Mouse (Mus musculus) forebrain, embryonic 10.5 days (tissue): ENCODE results near the gene Capn9. TPM values are rescaled to one million over a fixed set of nuclear protein-coding genes. Genes with fewer than 3 reads are reported as not detected.

Source experiments
- DNase-seq: peaks from one replicate; pipeline ENCODE4 v3.0.0-alpha.2; 2017; ENCODE audit warnings: low spot score; ENCODE audit errors: extremely low spot score
- H3K27ac ChIP-seq: fragments of 300-500 bp; sonication (generic); 2 replicates; pipeline ENCODE4 v1.5.1; 2016; ENCODE audit warnings: mild to moderate bottlenecking
- H3K27me3 ChIP-seq: fragments of 300-500 bp; sonication (generic); 2 replicates; pipeline ENCODE4 v1.6.1; 2016; ENCODE audit warnings: mild to moderate bottlenecking; ENCODE audit not compliant: poor library complexity, severe bottlenecking
- H3K36me3 ChIP-seq: fragments of 300-500 bp; sonication (generic); replicated peaks from 2 replicates; pipeline ENCODE4 v1.6.1; 2016; ENCODE audit warnings: mild to moderate bottlenecking, moderate library complexity
- H3K4me1 ChIP-seq: fragments of 300-500 bp; sonication (generic); 2 replicates; pipeline ENCODE4 v1.6.1; 2016
- H3K4me3 ChIP-seq: fragments of 300-500 bp; sonication (generic); 2 replicates; pipeline ENCODE4 v1.5.1; 2016; ENCODE audit warnings: mild to moderate bottlenecking, moderate library complexity
- H3K9me3 ChIP-seq: fragments of 300-500 bp; sonication (generic); 2 replicates; pipeline ENCODE4 v1.6.1; 2016; ENCODE audit warnings: mild to moderate bottlenecking, moderate library complexity
- WGBS: fragments of 180-500 bp; shearing (Covaris S2); methylation state at CpG from one replicate; pipeline ENCODE4 v1.1.7; 2016; 5-methylcytosine and 5-hydroxymethylcytosine counted together
- polyA plus RNA-seq: library from polyadenylated mRNA; unstranded; fragments of >200 nt; fragmentation: Nextera tagmentation; extraction: Ambion mirVana; gene quantifications from 2 replicates; pipeline ENCODE4 v1.2.1, GENCODE M21; 2016

The Capn9 gene
- polyA plus RNA-seq, 1 experiment from 2014 or later = not detected

- no peak for DNase-seq
- no peaks in the 10 kb centered on the region for H3K27me3 ChIP-seq
- H3K9me3 ChIP-seq = no peaks in the 10 kb centered on the region
- H3K27ac ChIP-seq = no peak overlapping the region
- peaks cover 68% of the 10 kb centered on the region for H3K36me3 ChIP-seq
- 94% methylated on average over 15 of the region's 15 CpGs for WGBS
- H3K4me3 ChIP-seq = no peak overlapping the region
- H3K4me1 ChIP-seq = peaks cover 5% of the 10 kb centered on the region
Measured at GRCm38 (mm10) chr8:124551011-124551661, 24.8 kb upstream of the Capn9 start.

GRCm38 (mm10) chr8:124555113-124555750 lies 20.7 kb upstream of the Capn9 start:
- no peak for DNase-seq
- peaks cover 19% of the 10 kb centered on the region for H3K4me1 ChIP-seq
- no peak overlapping the region for H3K27ac ChIP-seq
- 90% methylated on average over 7 of the region's 7 CpGs for WGBS
- H3K27me3 ChIP-seq = no peaks in the 10 kb centered on the region
- no peaks in the 10 kb centered on the region for H3K9me3 ChIP-seq
- peaks cover 28% of the 10 kb centered on the region for H3K36me3 ChIP-seq
- no peak overlapping the region for H3K4me3 ChIP-seq

GRCm38 (mm10) chr8:124556164-124556563 lies 19.7 kb upstream of the Capn9 start:
- H3K4me3 ChIP-seq = no peak overlapping the region
- DNase-seq = no peak
- no peaks in the 10 kb centered on the region for H3K27me3 ChIP-seq
- peaks cover 19% of the 10 kb centered on the region for H3K4me1 ChIP-seq
- no peak overlapping the region for H3K27ac ChIP-seq
- H3K36me3 ChIP-seq = peaks cover 19% of the 10 kb centered on the region
- WGBS = 91% methylated on average over 7 of the region's 7 CpGs
- H3K9me3 ChIP-seq = no peaks in the 10 kb centered on the region

GRCm38 (mm10) chr8:124556658-124557057 lies 19.3 kb upstream of the Capn9 start:
- Histone ChIP-seq H3K4me3 (no peak overlapping the region), H3K9me3 (no peaks in the 10 kb centered on the region), H3K36me3 (peaks cover 14% of the 10 kb centered on the region), H3K4me1 (peaks cover 19% of the 10 kb centered on the region), H3K27ac (peak overlapping the region; percentile 62), H3K27me3 (no peaks in the 10 kb centered on the region)
- DNase-seq = peak; percentile 25
- WGBS = 89% methylated on average over 13 of the region's 13 CpGs

GRCm38 (mm10) chr8:124557476-124557875 lies 18.4 kb upstream of the Capn9 start:
- no peak for DNase-seq
- Histone ChIP-seq H3K36me3 (peaks cover 6% of the 10 kb centered on the region), H3K9me3 (no peaks in the 10 kb centered on the region), H3K4me3 (no peak overlapping the region), H3K4me1 (peaks cover 19% of the 10 kb centered on the region), H3K27me3 (no peaks in the 10 kb centered on the region), H3K27ac (peak overlapping the region; percentile 35; the same call in 1 of the 2 replicates)
- WGBS = 65% methylated on average over 5 of the region's 5 CpGs

- DNase-seq = no peak
Measured at GRCm38 (mm10) chr8:124567126-124567525, 8.8 kb upstream of the Capn9 start.

GRCm38 (mm10) chr8:124567584-124567983 lies 8.3 kb upstream of the Capn9 start:
- DNase-seq = no peak
- Histone ChIP-seq H3K27ac (no peak overlapping the region), H3K4me3 (no peak overlapping the region), H3K36me3 (no peaks in the 10 kb centered on the region), H3K4me1 (peaks cover 12% of the 10 kb centered on the region; the same call in 1 of the 2 replicates), H3K9me3 (no peaks in the 10 kb centered on the region), H3K27me3 (no peaks in the 10 kb centered on the region)
- WGBS = 88% methylated on average over 3 of the region's 3 CpGs

More at GRCm38 (mm10) chr8:124567126-124567525, 8.8 kb upstream of the Capn9 start:
- H3K36me3 ChIP-seq = no peaks in the 10 kb centered on the region
- WGBS = 90% methylated on average over 6 of the region's 6 CpGs
- H3K27ac ChIP-seq = no peak overlapping the region
- no peak overlapping the region for H3K4me3 ChIP-seq
- no peaks in the 10 kb centered on the region for H3K9me3 ChIP-seq
- H3K27me3 ChIP-seq = no peaks in the 10 kb centered on the region
- H3K4me1 ChIP-seq = peaks cover 7% of the 10 kb centered on the region; the same call in 1 of the 2 replicates

GRCm38 (mm10) chr8:124569100-124569499 lies 6.8 kb upstream of the Capn9 start:
- Histone ChIP-seq H3K4me1 (peaks cover 22% of the 10 kb centered on the region), H3K9me3 (no peaks in the 10 kb centered on the region), H3K36me3 (no peaks in the 10 kb centered on the region), H3K27ac (0 out of 2 replicates have a peak overlapping the region, but pooled peaks have one; percentile 20), H3K4me3 (no peak overlapping the region), H3K27me3 (no peaks in the 10 kb centered on the region)
- no peak for DNase-seq
- WGBS = 69% methylated on average over 2 of the region's 2 CpGs

- Histone ChIP-seq H3K27me3 (no peaks in the 10 kb centered on the region), H3K27ac (0 out of 2 replicates have a peak within 1 kb of the TSS, but pooled peaks have one; percentile 20), H3K9me3 (no peaks in the 10 kb centered on the region), H3K36me3 (no peaks in the 10 kb centered on the region), H3K4me1 (peaks cover 22% of the 10 kb centered on the region), H3K4me3 (no peak within 1 kb of the TSS)
- 88% methylated on average over 2 of the region's 2 CpGs for WGBS
- no peak for DNase-seq
Measured at GRCm38 (mm10) chr8:124569593-124569992, 6.3 kb upstream of the Capn9 start, which contains the start of gene Agt. Gene Agt (minus strand): TSS chr8:124569706.

- Histone ChIP-seq H3K36me3 (no peaks in the 10 kb centered on the region), H3K27ac (no peak overlapping the region), H3K9me3 (no peaks in the 10 kb centered on the region), H3K4me1 (peaks cover 22% of the 10 kb centered on the region), H3K4me3 (no peak overlapping the region), H3K27me3 (no peaks in the 10 kb centered on the region)
- DNase-seq = no peak
- WGBS = 80% methylated on average over 8 of the region's 8 CpGs
Measured at GRCm38 (mm10) chr8:124571732-124572429, 4.0 kb upstream of the Capn9 start.

GRCm38 (mm10) chr8:124572430-124572775 lies 3.5 kb upstream of the Capn9 start:
- H3K27ac ChIP-seq = no peak overlapping the region
- DNase-seq = no peak

GRCm38 (mm10) chr8:124573552-124574340 lies 2.2 kb upstream of the Capn9 start:
- Histone ChIP-seq H3K27ac (peak overlapping the region; percentile 74), H3K27me3 (no peaks in the 10 kb centered on the region), H3K36me3 (no peaks in the 10 kb centered on the region), H3K4me3 (no peak overlapping the region), H3K9me3 (no peaks in the 10 kb centered on the region), H3K4me1 (peaks cover 22% of the 10 kb centered on the region)
- peak; percentile 86 for DNase-seq
- WGBS = 65% methylated on average over 15 of the region's 15 CpGs

More at GRCm38 (mm10) chr8:124572430-124572775, 3.5 kb upstream of the Capn9 start:
- Histone ChIP-seq H3K36me3 (no peaks in the 10 kb centered on the region), H3K4me1 (peaks cover 22% of the 10 kb centered on the region), H3K27me3 (no peaks in the 10 kb centered on the region), H3K9me3 (no peaks in the 10 kb centered on the region), H3K4me3 (no peak overlapping the region)
